Mouse (Mus musculus) layer of hippocampus, postnatal 25 days (tissue): ENCODE data around the gene Foxd4. TPM values are rescaled to one million over a fixed set of nuclear protein-coding genes. Genes with fewer than 3 reads are reported as not detected.
A peak's percentile ranks its signal among the peaks of the same experiment; 100 is the strongest.

Experiments
- DNase-seq, 2 experiments: peaks; one replicate each; pipeline ENCODE4 v3.0.0; 2022; ENCODE audit warnings: mixed read lengths in 2 of 2, low spot score in 1 of 2; ENCODE audit errors: extremely low spot score in 1 of 2
- total RNA-seq, 2 experiments: library from RNA; stranded (reverse); gene quantifications; 2 replicates each; pipeline ENCODE4 v1.2.3; 2021

The Foxd4 gene
- not detected for total RNA-seq

- no peak for DNase-seq
Observed at GRCm38 (mm10) chr19:24900581-24901220, at the start of gene Foxd4. TSS of gene Foxd4 (minus strand) at chr19:24901197.

- DNase-seq: no peak
Observed at GRCm38 (mm10) chr19:24945521-24946262, 44.7 kb upstream of the Foxd4 start.

- DNase-seq: no peak
Observed at GRCm38 (mm10) chr19:24937084-24937483, 36.1 kb upstream of the Foxd4 start.

GRCm38 (mm10) chr19:24929041-24929440 lies 28.0 kb upstream of the Foxd4 start:
- no peak for DNase-seq

- no peak for DNase-seq
Observed at GRCm38 (mm10) chr19:24920866-24921265, 19.9 kb upstream of the Foxd4 start.

GRCm38 (mm10) chr19:24908385-24909155 lies 7.6 kb upstream of the Foxd4 start:
- no peak for DNase-seq

GRCm38 (mm10) chr19:24907655-24908054 lies 6.7 kb upstream of the Foxd4 start:
- no peak for DNase-seq

- DNase-seq: no peak
Observed at GRCm38 (mm10) chr19:24902821-24903220, 1.8 kb upstream of the Foxd4 start.

- DNase-seq: no peak
Observed at GRCm38 (mm10) chr19:24902256-24902655, 1.3 kb upstream of the Foxd4 start.

GRCm38 (mm10) chr19:24901666-24902065 lies 669 bp upstream of the Foxd4 start:
- DNase-seq: no peak

GRCm38 (mm10) chr19:24899578-24900544 lies 1.1 kb downstream of the Foxd4 start:
- no peak for DNase-seq

- no peak for DNase-seq
Observed at GRCm38 (mm10) chr19:24898737-24899577, 2.0 kb downstream of the Foxd4 start.

GRCm38 (mm10) chr19:24897896-24898736 lies 2.9 kb downstream of the Foxd4 start:
- DNase-seq: no peak

- no peak for DNase-seq
Observed at GRCm38 (mm10) chr19:24897006-24897895, 3.7 kb downstream of the Foxd4 start.

- DNase-seq: no peak
Observed at GRCm38 (mm10) chr19:24896536-24896935, 4.5 kb downstream of the Foxd4 start.

- DNase-seq: no peak
Observed at GRCm38 (mm10) chr19:24886888-24887287, 14.1 kb downstream of the Foxd4 start.

GRCm38 (mm10) chr19:24885504-24885903 lies 15.5 kb downstream of the Foxd4 start:
- peak in 1 of 2 experiments; percentile 54 for DNase-seq
